Mouse (Mus musculus) embryonic fibroblast, embryonic 13.5 days (primary cell): ENCODE results near the gene Akap6.

Source experiments
- CTCF ChIP-seq: IDR thresholded peaks from 2 replicates; pipeline ENCODE4 v1.5.1; 2011; ENCODE audit warnings: mild to moderate bottlenecking, control low read depth, low read length, moderate library complexity, borderline replicate concordance; ENCODE audit not compliant: insufficient read depth
- POLR2A ChIP-seq: IDR thresholded peaks from 2 replicates; pipeline ENCODE4 v1.6.1; 2011; ENCODE audit warnings: low read depth, mild to moderate bottlenecking, control low read depth, low read length, moderate library complexity

GRCm38 (mm10) chr12:53144122-53144695 lies 445.0 kb downstream of the Akap6 start:
- TF ChIP-seq CTCF = no peak
- no peak for TF ChIP-seq POLR2A
